Mouse (Mus musculus): Measurements from ENCODE around the gene Stx4a.
"Not testable (repeated sequence)": the region's sequence is repeated elsewhere in the genome, so short reads cannot be mapped to it uniquely, and the experiment has no call there.

The Stx4a gene

DNA sequence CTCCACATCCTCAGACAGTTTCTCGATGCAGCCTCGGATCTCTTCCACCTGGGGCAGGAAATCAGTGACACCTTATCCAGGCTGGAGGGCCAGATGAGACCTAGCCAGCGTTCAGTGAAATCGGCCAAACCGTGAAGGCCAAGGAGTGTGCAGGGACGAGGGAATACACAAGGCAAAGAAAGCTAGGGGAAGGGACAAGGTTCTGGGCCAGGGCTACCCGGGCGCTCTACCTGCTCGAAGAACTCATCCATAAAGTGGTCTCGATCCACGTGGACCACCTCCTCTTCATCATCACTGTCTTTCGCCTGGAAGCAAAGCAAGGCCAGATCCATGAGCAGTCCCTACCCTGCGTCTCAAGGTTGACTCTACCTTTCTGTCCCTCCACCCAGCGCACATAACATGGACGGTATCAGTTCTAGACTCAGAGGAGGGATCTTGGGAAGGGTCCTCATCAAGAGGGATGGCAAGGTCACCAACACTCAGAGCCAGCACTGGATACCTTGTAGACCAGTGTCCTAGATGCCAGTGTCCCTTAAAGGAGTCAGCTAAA lies 8.9 kb upstream of the Stx4a start:
- no peak for DNase-seq

DNA sequence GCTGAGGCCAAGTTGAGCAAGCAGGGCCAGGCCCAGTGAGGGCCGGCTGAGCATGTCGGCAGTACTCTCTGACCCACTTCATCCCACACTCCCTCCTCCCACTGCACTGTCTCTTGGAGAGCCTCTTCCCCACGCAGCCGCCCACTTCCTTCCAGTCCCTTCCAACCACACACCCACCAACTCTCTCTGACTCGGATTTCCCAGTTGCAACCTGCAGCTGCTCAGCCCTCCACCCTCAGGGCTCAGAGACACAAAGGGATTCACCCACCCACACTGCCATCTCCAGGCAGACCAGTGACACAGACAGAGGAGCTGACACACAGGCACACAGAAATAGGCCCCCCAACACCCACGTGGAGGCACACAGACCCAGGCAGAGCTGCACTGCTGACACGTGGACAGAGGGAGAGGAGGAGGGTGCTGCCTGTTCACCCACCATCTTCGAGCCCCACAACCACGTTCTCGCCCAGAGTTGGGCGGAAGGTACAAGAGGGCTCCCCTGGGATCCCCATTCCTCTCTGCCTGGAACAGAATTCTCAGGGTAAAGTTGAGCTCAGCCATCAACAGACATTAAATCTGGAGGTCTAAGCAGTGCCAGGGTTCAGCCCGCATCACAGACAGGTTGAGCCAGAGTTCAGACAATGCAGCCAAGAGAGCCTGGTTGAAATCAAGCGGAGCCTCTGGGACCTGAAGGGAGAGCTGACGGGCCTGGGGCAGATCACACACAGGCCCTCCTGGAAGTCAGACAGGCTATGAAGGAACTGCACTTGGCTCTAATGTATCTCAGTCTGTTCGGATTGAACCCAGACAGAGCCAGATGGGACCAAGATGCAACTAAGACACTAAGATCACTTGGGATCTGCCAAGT lies 7.9 kb upstream of the Stx4a start:
- DNase-seq = peak; percentile 73

DNA sequence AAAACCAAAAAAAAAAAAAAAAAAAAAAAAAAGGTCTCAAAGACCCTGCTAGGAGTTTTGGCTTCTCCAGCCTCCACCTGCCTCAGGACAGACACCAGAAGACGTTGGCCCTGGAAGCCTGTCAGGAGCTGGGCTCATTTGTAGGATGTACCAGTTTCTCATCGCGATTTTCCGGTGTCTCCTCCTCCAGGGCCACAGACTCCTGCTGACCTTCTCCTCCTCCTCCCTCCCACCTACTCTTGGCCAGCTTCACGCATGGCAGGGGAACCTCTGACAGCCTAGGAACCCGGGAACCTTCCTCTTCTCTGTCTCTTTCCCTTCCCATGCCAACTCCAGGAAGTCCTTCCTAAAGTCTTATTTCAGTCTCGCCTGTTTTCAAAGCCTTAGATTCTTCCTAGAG lies 7.0 kb upstream of the Stx4a start:
- DNase-seq = no peak

DNA sequence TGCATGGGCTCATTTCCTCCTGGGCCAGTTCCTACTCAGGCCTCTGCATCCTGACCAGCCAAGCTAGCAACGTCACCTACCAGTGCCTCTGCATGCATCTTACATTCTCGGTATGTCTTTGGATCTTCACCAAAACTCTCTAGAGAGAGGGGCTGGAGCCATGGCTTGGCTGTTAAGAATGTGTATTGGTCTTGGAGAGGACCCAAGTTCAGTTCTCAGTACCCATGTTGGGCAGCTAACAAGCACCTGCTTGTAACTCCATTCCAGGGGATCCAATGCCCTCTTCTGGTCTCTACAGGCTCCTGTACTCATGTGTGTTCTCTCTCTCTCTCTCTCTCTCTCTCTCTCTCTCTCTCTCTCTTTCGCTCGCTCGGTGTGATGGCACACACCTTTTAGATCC lies 6.3 kb upstream of the Stx4a start:
- DNase-seq = no peak

DNA sequence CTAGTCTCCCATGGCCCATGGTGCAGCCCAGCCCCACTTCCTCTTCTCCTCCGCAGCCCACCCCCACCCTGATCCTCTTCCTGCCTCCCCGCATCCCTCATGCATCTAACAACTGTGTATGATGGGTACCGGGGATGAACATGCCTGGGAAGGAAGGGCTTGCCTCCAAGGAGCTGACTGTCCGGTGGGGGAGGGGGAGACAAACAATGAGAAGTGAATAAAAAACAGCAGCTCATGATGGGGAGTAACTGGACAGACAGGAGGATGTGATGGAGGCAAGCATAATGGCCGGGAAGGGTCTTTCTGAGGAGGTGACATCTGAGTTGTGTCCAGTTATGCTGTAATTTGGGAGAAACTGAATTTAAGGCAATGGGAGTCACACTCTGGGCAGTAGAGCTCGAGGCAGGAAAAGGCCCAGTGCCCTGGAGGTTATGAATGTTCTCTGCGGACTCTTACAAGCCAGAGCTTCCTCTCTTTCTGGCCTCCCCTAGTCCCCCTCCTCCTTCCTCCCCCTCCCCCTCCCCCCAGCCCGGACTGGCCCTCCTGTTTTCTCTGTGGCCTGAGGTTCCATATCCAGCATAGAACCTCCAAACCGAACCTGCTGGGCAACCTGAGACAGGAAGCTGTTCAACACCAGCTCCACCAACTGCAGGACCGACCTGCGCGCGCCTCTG lies 3.1 kb upstream of the Stx4a start:
- no peak for DNase-seq

DNA sequence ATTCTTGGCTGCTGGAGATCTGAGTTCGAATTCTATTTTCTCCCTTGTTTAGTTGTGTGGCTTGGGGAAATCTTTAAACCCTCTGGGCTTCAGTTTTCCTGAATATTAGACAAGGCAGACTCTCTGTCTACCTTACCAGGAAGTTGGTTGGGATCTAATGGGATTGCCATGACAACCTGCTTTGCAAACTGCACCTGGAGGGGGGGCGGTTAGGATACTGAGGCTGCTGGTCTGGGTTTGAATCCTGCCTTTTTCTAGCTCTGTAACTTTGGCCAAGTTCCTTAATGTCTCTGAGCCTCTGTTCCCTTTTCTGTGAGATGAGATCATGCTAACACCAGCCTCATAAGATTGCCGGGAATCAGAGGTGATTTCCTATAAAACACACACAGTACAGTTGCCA lies 1.6 kb upstream of the Stx4a start:
- DNase-seq = no peak

DNA sequence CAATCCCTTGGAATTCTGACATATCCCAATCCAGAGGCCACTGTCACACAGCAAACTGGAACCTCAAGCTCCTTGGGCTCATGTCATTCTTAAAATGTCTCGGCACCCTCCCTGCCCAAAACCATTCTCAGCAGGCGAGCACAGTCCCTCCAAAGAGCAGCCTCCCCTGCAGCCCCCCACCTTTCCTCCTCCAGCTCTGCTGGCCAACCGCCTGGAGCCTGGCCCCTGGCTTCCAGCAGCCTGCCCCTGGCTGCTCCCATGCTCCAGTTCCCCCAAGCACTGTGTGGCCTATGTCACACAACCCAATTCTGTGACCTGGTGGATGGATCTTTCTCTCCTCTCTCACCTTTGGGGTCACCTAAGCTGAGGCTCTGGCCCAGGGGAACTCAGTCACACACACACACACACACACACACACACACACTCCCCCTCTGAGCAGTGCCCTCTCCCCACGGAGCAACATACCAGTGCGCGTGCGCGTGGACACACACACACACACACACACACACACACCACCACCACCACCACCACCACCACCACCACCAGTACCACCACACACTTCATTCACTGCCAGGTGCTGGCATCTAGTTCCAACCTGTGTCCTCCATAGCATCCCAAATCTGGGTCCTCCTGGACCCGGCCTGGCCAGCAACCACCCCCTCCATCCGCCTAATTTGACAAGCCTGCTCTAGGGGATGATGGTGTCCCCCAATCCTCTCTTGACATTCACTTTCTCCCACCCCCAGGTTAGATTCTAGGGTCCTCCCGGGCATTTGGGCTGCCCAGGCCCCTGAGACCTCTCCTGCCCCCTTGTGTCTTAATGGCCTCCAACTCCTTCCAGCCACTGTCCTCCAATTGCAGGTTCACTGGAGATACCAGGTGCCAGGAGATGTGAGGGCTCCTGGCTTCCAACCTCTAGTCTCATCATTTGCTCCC lies 590 bp upstream of the Stx4a start:
- DNase-seq = no peak

DNA sequence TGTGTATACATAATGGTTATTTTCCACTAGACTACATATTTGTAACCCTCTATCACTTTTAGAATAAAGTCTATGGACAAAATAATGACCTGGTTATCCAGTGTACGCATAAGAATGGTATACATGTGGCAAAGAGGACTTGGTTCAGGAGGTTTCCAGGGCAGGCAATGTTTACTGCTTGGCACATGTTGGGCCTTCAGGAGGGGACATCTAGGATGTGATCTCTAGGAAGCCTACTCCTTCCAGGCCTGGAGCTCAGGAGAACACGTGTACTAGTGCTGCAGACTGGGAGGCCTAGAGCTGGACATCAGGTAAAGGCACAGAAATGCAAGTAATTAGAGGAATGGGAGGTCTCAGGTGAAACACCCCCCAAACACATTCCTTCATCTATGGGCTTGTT lies 11.5 kb downstream of the Stx4a start:
- no peak for DNase-seq

DNA sequence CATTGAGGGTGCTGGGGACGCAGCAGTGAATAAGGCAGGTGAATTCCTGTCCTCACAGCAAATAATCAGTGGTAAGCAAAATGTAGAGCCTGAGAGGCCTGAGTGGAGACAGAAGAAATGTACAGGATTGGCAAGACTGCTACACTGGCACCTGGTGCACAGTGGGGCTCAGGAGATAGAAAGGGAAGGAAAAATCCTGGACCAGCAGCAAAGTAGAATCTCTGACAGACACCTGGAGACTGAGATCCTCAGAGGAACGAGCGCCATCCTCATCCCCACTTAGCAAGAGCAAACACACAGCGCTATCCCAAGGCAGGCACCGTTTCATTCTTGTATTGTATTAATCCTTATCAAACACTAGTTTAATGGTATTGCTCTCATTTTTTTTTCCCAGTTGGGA lies 13.4 kb downstream of the Stx4a start:
- DNase-seq = no peak

DNA sequence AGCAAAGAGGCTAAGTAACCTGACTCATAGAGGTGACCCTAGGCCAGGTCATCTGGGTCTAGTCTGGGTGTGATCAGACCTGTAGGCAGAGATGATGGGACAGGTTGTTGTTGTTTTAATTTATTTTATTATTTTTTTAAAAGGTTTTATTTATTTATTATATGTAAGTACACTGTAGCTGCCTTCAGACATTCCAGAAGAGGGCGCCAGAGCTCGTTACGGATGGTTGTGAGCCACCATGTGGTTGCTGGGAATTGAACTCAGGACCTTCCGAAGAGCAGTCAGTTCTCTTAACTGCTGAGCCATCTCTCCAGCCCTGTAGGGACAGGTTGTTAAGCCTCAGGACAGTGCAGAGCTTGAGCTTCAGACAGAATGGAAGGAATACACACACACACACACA lies 13.8 kb downstream of the Stx4a start:
- not testable (repeated sequence) for DNase-seq

DNA sequence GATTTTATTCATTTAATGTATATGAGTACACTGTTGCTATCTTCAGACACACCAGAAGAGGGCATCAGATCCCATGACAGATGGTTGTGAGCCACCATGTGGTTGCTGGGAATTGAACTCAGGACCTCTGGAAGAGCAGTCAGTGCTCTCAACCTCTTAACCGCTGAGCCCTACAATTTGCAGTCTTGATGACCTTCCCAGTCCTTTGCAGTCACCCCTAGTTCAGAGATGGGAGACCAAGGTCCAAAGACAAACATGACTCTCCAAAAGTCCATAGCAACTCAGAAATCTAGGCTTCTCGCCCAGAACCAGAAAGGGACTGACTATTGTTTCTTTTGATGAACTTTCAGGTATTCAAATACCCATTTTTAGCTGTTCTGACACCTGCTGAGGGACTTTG lies 15.9 kb downstream of the Stx4a start:
- DNase-seq = not testable (repeated sequence)

DNA sequence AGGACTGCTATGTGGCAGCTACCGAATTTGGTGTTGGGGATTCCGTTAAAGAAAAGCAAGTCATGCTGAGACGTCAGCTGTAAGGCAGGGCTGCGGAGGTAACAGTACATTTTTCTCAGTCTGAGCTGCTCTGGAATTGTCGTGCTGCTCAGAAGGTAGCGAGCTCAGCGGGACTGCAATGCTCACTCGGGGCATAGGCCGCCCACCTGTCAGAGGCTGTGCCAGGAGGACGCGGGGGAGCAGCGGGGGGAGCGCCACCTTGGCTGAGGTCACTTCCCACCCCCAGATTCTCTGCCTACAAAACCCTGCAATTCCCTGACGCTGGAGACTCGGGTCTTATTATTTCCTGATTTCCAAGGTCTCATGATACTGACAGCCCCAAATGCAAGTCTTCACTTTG lies 16.8 kb downstream of the Stx4a start:
- peak; percentile 84 for DNase-seq

DNA sequence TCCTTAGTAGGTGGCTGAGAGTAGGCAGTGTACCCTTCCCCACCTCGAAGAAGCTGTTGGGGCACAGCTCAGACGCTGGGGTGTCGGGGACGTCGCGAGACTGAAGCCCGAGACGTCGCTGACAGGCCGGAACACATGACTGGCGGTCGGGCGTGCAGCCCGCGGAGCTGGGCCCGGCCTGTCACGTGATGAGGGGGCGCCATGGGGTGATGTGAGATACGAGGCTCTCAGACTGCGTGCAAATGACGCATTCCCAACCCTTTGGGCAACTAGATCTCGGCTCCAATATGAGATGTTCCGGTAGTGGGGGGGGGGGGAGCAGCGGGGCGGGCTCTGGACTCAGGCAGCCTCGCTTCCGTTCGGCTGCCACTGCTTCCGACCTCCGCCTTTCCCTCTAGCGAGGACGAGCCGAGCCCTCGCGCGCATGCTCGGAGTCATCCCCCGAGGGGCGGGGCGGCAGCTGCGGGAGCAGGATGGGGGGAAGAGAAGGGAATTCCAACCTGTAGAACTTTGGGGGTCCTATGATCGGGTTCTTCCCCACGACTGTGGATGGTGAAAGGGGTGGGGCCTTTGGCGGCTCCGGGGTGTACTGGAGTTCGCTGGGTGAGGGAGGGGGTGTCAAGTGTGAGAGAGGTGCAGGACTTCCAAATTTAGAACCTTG lies 17.4 kb downstream of the Stx4a start:
- DNase-seq = peak; percentile 95

DNA sequence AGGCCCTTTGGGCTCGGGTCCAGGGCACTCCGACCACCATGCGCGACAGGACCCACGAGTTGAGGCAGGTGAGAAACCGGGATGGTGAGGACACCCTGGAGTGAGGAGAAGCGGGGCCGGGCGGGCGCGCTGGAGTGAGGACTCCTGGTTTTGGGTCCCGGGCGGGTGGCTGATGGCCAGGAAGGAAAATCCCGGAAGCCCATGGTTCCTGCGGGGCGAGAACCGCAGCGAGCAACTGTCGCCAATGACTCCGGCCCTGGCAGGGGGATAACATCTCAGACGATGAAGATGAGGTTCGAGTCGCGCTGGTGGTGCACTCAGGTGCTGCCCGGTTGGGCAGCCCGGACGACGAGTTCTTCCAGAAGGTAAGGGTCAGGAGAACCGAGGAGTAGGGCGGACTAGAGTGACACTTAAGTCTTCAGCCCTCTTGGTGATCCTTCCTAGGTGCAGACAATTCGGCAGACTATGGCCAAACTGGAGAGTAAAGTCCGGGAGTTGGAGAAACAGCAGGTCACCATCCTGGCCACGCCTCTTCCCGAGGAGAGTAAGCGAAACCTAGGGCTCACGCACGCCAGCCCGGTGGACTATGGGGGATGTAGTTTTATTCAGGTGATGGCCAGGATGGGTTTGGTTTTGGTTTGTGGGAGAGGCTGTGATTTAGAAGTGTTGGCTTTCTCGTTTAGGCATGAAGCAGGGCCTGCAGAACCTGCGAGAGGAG lies 18.1 kb downstream of the Stx4a start:
- DNase-seq = peak; percentile 81

DNA sequence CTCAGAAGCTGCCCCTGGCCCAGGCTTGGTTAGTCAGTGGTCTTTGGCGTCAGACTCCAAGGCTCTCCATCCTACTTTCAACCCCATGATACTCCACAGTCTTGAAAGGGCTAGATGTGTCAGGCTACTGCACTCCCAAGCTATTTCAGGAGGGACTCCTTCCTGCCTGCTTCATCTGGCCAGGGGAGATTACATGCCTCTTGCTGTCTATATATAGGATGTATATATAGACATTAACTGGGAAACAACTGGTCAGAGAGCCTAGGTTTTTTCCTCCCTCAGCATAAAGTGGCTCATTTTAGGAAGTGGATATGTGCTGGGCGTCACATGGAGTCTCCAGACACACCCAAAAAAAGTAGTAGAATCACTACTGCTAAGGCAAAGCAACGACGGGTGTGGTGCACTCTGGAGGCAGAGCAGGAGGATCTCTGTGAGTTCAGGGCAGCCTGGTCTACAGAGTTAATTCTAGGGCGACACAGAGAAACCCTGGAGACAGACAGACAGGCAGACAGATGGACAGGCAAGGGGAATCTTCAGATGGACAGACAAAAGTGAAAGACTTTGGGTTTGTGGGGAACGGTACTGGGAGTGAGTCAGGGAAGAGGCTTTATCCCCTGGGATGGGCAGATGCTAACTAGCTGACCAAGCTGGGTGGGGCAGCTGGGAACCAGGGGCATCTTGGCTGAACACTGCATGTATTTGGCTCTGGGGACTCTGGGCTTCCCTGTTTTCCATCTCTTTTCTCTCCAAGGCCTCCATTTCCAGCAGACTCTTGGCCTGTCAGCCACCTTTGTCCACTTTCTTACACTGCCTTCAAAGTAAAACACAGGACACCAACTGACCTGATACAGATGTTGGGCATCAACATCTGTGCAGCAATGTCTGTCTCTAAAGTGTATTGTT lies 26.1 kb downstream of the Stx4a start:
- no peak for DNase-seq

DNA sequence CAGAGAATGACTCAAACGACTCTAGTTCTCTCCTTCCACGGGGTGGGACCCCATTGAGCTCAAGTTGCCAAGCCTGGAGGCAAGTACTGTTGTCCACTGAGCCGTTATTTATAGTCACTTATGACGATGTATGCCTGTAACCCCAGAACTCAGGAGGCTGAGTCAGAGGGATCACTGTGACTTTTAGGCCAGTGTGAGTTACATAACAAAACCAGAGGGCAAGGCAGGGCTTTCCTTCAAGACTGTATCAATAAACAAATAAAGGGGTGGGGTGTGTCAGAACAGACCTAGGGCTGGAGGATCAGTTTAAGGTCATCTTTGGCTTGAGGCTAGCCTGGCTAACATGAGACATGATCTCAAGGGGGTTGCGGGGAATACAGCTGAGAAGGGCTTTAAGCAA lies 26.8 kb downstream of the Stx4a start:
- DNase-seq = no peak

DNA sequence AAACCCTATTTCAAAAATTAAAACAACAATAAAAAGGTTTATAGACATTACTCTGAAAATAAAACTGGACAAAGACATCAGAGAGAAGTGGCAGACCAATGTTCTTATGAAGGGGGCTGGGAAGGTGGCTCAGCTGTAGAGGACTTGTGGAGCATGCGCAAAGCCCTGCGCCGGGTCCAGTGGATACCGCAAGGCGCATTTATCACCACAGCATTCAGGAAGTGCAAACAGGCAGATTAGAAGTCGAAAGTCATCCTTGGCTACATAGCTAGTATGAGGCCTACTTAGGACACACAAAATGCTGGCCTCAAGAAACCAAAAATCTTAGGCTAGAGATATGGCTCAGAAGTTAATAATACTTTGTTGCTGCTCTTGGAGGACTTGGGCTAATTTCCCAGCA lies 34.2 kb downstream of the Stx4a start:
- no peak for DNase-seq

DNA sequence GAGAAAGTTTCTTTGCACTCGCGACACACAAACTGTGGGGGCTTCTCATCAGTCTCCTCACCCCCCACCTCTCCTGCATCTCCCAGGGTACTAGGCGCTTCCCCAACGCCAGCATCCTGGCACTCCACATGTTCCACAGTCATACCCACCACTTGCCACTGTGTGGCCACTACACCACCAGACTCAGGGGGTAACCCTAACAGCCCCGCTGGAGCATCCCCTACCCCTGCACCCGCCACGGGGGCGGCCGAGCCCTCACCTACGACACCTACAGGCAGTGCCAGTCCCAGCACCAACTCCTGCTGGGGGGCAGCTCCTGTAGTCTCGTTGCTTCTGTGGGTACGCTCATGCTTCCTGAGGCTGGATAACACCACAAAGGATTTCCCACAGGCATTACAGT lies 42.3 kb downstream of the Stx4a start:
- no peak for DNase-seq

DNA sequence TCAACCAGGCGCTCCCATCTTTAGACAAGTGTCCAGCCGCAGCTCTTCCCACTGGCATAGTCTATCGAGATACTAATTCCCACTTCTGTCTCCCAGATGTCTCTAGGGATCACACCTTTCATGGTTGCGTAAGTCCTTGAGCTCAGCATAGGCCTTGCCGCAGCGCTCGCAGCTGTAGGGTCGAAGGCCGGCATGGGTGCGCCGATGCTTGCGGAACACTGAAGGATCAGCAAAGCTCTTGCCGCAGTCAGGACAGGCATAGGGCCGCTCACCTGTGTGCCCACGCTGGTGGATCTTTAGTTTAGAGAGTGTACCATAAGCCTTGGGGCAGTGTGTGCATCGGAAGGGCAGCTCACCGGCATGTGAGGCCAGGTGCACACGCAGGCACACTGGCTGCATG lies 43.5 kb downstream of the Stx4a start:
- DNase-seq = no peak

DNA sequence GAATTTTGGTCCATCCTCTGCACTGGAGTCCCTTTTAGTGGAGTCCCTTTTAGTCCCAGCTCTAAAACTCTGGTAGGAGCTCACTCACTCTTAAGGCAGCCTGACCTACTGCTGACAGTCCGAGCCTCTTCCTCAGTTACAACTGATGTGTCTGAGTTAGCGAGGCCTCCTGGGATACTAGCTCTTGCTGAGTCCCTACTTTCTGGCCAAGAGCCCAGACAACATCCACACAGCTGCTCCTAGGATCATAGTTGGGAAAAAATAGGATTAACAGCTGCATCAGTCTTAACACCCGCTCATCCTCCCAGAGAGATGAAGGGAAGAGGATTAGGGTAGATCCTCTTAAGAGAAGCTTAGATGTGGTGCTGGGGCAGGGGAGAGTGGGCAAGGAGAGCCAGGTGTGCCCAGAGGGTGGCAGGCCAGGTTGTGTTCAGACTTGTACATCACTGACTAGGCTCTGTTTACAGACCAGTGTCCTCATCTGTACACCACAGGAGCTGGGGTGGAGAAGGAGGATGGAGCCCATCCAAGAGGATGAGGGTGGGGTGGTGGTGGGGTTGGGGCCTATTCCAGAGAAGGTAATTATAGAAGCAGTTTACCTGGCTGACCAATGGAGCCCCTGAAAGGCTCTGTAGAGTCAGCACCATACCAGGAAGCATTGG lies 45.2 kb downstream of the Stx4a start:
- DNase-seq = no peak
